Mouse (Mus musculus): Measurements from ENCODE around the gene Dcpp2. TPM values are rescaled to one million over a fixed set of nuclear protein-coding genes. Genes with fewer than 3 reads are reported as not detected.

The Dcpp2 gene
- polyA plus RNA-seq, 1 experiment from 2014 or later, result not detected

Other genes with a start within 250 kb of the Dcpp2 start
- 0.85 and 0.94 TPM in 2 replicates for gene Mmp25, start 235.6 kb upstream of the Dcpp2 start, polyA plus RNA-seq (2014; fragmentation: Nextera tagmentation; extraction: Ambion mirVana)
- 0.54 TPM in 1 of 2 replicates, not detected in the other for gene Bicdl2, start 220.4 kb upstream of the Dcpp2 start, polyA plus RNA-seq (2014; fragmentation: Nextera tagmentation; extraction: Ambion mirVana)
- gene Hcfc1r1, start 207.3 kb upstream of the Dcpp2 start, polyA plus RNA-seq (2014; fragmentation: Nextera tagmentation; extraction: Ambion mirVana), result 52.5 and 60.1 TPM in 2 replicates
- gene Thoc6, start 207.0 kb upstream of the Dcpp2 start, polyA plus RNA-seq (2014; fragmentation: Nextera tagmentation; extraction: Ambion mirVana), result 57.8 and 62.4 TPM in 2 replicates
- gene Tnfrsf12a, start 203.4 kb upstream of the Dcpp2 start, polyA plus RNA-seq (2014; fragmentation: Nextera tagmentation; extraction: Ambion mirVana), result 2.3 and 3.6 TPM in 2 replicates
- 8.7 and 11.1 TPM in 2 replicates for gene Cldn6, start 201.6 kb upstream of the Dcpp2 start, polyA plus RNA-seq (2014; fragmentation: Nextera tagmentation; extraction: Ambion mirVana)
- 1.3 and 1.9 TPM in 2 replicates for gene Cldn9, start 196.9 kb upstream of the Dcpp2 start, polyA plus RNA-seq (2014; fragmentation: Nextera tagmentation; extraction: Ambion mirVana)
- 0.25 and 0.58 TPM in 2 replicates for gene 1520401A03Rik, start 158.1 kb upstream of the Dcpp2 start, polyA plus RNA-seq (2014; fragmentation: Nextera tagmentation; extraction: Ambion mirVana)
- gene Pkmyt1, start 154.5 kb upstream of the Dcpp2 start, polyA plus RNA-seq (2014; fragmentation: Nextera tagmentation; extraction: Ambion mirVana), result 37.2 and 44.5 TPM in 2 replicates
- gene Paqr4, start 140.0 kb upstream of the Dcpp2 start, polyA plus RNA-seq (2014; fragmentation: Nextera tagmentation; extraction: Ambion mirVana), result 31.4 and 37.1 TPM in 2 replicates
- gene Kremen2, start 135.0 kb upstream of the Dcpp2 start, polyA plus RNA-seq (2014; fragmentation: Nextera tagmentation; extraction: Ambion mirVana), result 6.8 and 7.8 TPM in 2 replicates
- gene Flywch1, start 109.3 kb upstream of the Dcpp2 start, polyA plus RNA-seq (2014; fragmentation: Nextera tagmentation; extraction: Ambion mirVana), result 173 and 197 TPM in 2 replicates
- gene Flywch2, start 94.8 kb upstream of the Dcpp2 start, polyA plus RNA-seq (2014; fragmentation: Nextera tagmentation; extraction: Ambion mirVana), result 29.1 and 32.6 TPM in 2 replicates
- gene Srrm2, start 90.3 kb upstream of the Dcpp2 start, polyA plus RNA-seq (2014; fragmentation: Nextera tagmentation; extraction: Ambion mirVana), result 399 and 408 TPM in 2 replicates
- gene Elob, start 51.7 kb upstream of the Dcpp2 start, polyA plus RNA-seq (2014; fragmentation: Nextera tagmentation; extraction: Ambion mirVana), result 1,025 and 1,061 TPM in 2 replicates
- gene Prss33, start 44.8 kb upstream of the Dcpp2 start, polyA plus RNA-seq (2014; fragmentation: Nextera tagmentation; extraction: Ambion mirVana), result 0.18 TPM in 1 of 2 replicates, not detected in the other
- gene Prss32, start 37.0 kb upstream of the Dcpp2 start, polyA plus RNA-seq (2014; fragmentation: Nextera tagmentation; extraction: Ambion mirVana), result not detected in 2 replicates
- gene Prss41, start 36.7 kb upstream of the Dcpp2 start, polyA plus RNA-seq (2014; fragmentation: Nextera tagmentation; extraction: Ambion mirVana), result 1.3 and 1.8 TPM in 2 replicates
- gene Prss21, start 12.8 kb upstream of the Dcpp2 start, polyA plus RNA-seq (2014; fragmentation: Nextera tagmentation; extraction: Ambion mirVana), result not detected in 2 replicates
- gene Dcpp1, start within 50 bp of the Dcpp2 start, polyA plus RNA-seq (2014; fragmentation: Nextera tagmentation; extraction: Ambion mirVana), result not detected in 2 replicates
- gene Dcpp3, start 36.6 kb downstream of the Dcpp2 start, polyA plus RNA-seq (2014; fragmentation: Nextera tagmentation; extraction: Ambion mirVana), result not detected in 2 replicates
- gene Sbp, start 60.8 kb downstream of the Dcpp2 start, polyA plus RNA-seq (2014; fragmentation: Nextera tagmentation; extraction: Ambion mirVana), result not detected in 2 replicates
- not detected in 2 replicates for gene Sbpl, start 74.4 kb downstream of the Dcpp2 start, polyA plus RNA-seq (2014; fragmentation: Nextera tagmentation; extraction: Ambion mirVana)
- gene Prss30, start 99.7 kb downstream of the Dcpp2 start, polyA plus RNA-seq (2014; fragmentation: Nextera tagmentation; extraction: Ambion mirVana), result not detected in 2 replicates
- gene Prss22, start 117.2 kb downstream of the Dcpp2 start, polyA plus RNA-seq (2014; fragmentation: Nextera tagmentation; extraction: Ambion mirVana), result 0.17 TPM in 1 of 2 replicates, not detected in the other
- gene Prss27, start 157.3 kb downstream of the Dcpp2 start, polyA plus RNA-seq (2014; fragmentation: Nextera tagmentation; extraction: Ambion mirVana), result 0.37 TPM in 1 of 2 replicates, not detected in the other
- 87.6 and 94.5 TPM in 2 replicates for gene Kctd5, start 192.6 kb downstream of the Dcpp2 start, polyA plus RNA-seq (2014; fragmentation: Nextera tagmentation; extraction: Ambion mirVana)

Data from neural tube, embryonic 11.5 days (tissue).